Mouse (Mus musculus) frontal cortex, adult 2 months (tissue): ENCODE measurements around the gene Ccr10. TPM values are rescaled to one million over a fixed set of nuclear protein-coding genes. Genes with fewer than 3 reads are reported as not detected.
"Not testable (repeated sequence)": the region's sequence is repeated elsewhere in the genome, so short reads cannot be mapped to it uniquely, and the experiment has no call there.

Experiments
- DNase-seq, 2 experiments: peaks; one replicate each; pipeline ENCODE4 v3.0.0; 2022; ENCODE audit warnings: low spot score in 1 of 2; ENCODE audit errors: extremely low spot score in 1 of 2
- polyA plus RNA-seq: library from polyadenylated mRNA; depleted of rRNA; stranded (reverse); fragments of >200 nt; gene quantifications from 2 replicates; pipeline ENCODE4 v1.2.3, GENCODE M21; 2012; rRNA removed

The Ccr10 gene
- polyA plus RNA-seq, 1 experiment, result 0.36 TPM

GRCm38 (mm10) chr11:101131701-101132100, 43.5 kb downstream of the Ccr10 start:
- no peak for DNase-seq

- no peak for DNase-seq
Observed at GRCm38 (mm10) chr11:101131187-101131586, 44.1 kb downstream of the Ccr10 start.

GRCm38 (mm10) chr11:101130056-101130756, 45.0 kb downstream of the Ccr10 start:
- no peak for DNase-seq

GRCm38 (mm10) chr11:101128996-101129577, 46.2 kb downstream of the Ccr10 start:
- no peak for DNase-seq

- DNase-seq, result no peak
Observed at GRCm38 (mm10) chr11:101127075-101127474, 48.2 kb downstream of the Ccr10 start.

- not testable (repeated sequence) for DNase-seq
Observed at GRCm38 (mm10) chr11:101125008-101125407, 50.2 kb downstream of the Ccr10 start.

- not testable (repeated sequence) for DNase-seq
Observed at GRCm38 (mm10) chr11:101124494-101124893, 50.7 kb downstream of the Ccr10 start.

Other genes starting within 250 kb of the Ccr10 start
- 49.1 TPM in 2 replicates for gene Stat3, start 235.9 kb downstream of the Ccr10 start, polyA plus RNA-seq
- 20.9 and 21.0 TPM in 2 replicates for gene Cavin1, start 204.6 kb downstream of the Ccr10 start, polyA plus RNA-seq
- gene Atp6v0a1, start 166.0 kb downstream of the Ccr10 start, polyA plus RNA-seq, result 312 and 317 TPM in 2 replicates
- gene Naglu, start 105.4 kb downstream of the Ccr10 start, polyA plus RNA-seq, result 11.8 and 13.0 TPM in 2 replicates
- gene Hsd17b1, start 97.0 kb downstream of the Ccr10 start, polyA plus RNA-seq, result 0.46 and 0.55 TPM in 2 replicates
- gene Coasy, start 92.9 kb downstream of the Ccr10 start, polyA plus RNA-seq, result 30.8 and 34.1 TPM in 2 replicates
- gene Mlx, start 88.2 kb downstream of the Ccr10 start, polyA plus RNA-seq, result 52.0 and 56.0 TPM in 2 replicates
- 5.6 and 7.8 TPM in 2 replicates for gene Psmc3ip, start 80.0 kb downstream of the Ccr10 start, polyA plus RNA-seq
- gene Retreg3, start 55.5 kb downstream of the Ccr10 start, polyA plus RNA-seq, result 66.2 and 66.5 TPM in 2 replicates
- 21.5 and 24.7 TPM in 2 replicates for gene Tubg1, start 55.5 kb downstream of the Ccr10 start, polyA plus RNA-seq
- 56.4 and 58.0 TPM in 2 replicates for gene Tubg2, start 19.5 kb downstream of the Ccr10 start, polyA plus RNA-seq
- 65.8 TPM in 2 replicates for gene Cntnap1, start 4.9 kb downstream of the Ccr10 start, polyA plus RNA-seq
- 15.8 and 17.9 TPM in 2 replicates for gene Plekhh3, start 4.1 kb downstream of the Ccr10 start, polyA plus RNA-seq
- gene Ezh1, start 51.0 kb upstream of the Ccr10 start, polyA plus RNA-seq, result 44.8 and 50.3 TPM in 2 replicates
- gene Ramp2, start 70.6 kb upstream of the Ccr10 start, polyA plus RNA-seq, result 65.6 and 82.1 TPM in 2 replicates
- 63.8 TPM in 2 replicates for gene Vps25, start 78.3 kb upstream of the Ccr10 start, polyA plus RNA-seq
- gene Wnk4, start 85.1 kb upstream of the Ccr10 start, polyA plus RNA-seq, result 10.8 and 12.5 TPM in 2 replicates
- gene Cntd1, start 103.6 kb upstream of the Ccr10 start, polyA plus RNA-seq, result 0.71 and 0.84 TPM in 2 replicates
- 147 and 151 TPM in 2 replicates for gene Coa3, start 103.7 kb upstream of the Ccr10 start, polyA plus RNA-seq
- 177 and 195 TPM in 2 replicates for gene Becn1, start 126.8 kb upstream of the Ccr10 start, polyA plus RNA-seq
- 101 and 108 TPM in 2 replicates for gene Psme3, start 140.8 kb upstream of the Ccr10 start, polyA plus RNA-seq
- 4.5 and 5.1 TPM in 2 replicates for gene Aoc2, start 149.6 kb upstream of the Ccr10 start, polyA plus RNA-seq
- gene Aoc3, start 155.2 kb upstream of the Ccr10 start, polyA plus RNA-seq, result 0.71 and 0.88 TPM in 2 replicates
- gene G6pc, start 192.1 kb upstream of the Ccr10 start, polyA plus RNA-seq, result not detected in 2 replicates
- gene Aarsd1, start 242.2 kb upstream of the Ccr10 start, polyA plus RNA-seq, result 49.2 and 53.5 TPM in 2 replicates
- gene Gm27029, start 249.4 kb upstream of the Ccr10 start, polyA plus RNA-seq, result 3.6 and 4.1 TPM in 2 replicates
- gene Rundc1, start 249.6 kb upstream of the Ccr10 start, polyA plus RNA-seq, result 33.4 and 33.7 TPM in 2 replicates
- gene Ptges3l, start 249.9 kb upstream of the Ccr10 start, polyA plus RNA-seq, result 4.1 and 6.6 TPM in 2 replicates